Mouse (Mus musculus) embryo, embryonic 10.5 days (tissue): ENCODE data around the gene Ccr10.
"Not testable (repeated sequence)": the region's sequence is repeated elsewhere in the genome, so short reads cannot be mapped to it uniquely, and the experiment has no call there.

Experiments
- DNase-seq: peaks from one replicate; pipeline ENCODE4 v3.0.0-alpha.2; 2015; ENCODE audit warnings: low spot score

Ccr10 gene

DNA sequence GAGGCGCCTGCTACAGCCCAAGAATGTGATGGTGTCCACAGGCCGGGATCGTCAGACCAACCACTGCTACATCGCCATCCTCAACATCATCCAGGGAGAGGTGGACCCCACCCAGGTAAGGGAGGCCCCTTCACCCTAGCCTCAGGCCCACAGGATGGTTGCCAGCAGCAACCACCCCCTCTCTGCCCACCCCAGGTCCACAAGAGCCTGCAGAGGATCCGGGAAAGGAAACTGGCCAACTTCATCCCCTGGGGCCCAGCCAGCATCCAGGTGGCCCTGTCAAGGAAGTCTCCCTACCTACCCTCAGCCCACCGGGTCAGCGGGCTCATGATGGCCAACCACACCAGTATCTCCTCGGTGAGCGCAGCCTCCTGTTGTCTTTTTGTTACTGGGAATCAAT, 50.2 kb downstream of the Ccr10 start:
- not testable (repeated sequence) for DNase-seq

DNA sequence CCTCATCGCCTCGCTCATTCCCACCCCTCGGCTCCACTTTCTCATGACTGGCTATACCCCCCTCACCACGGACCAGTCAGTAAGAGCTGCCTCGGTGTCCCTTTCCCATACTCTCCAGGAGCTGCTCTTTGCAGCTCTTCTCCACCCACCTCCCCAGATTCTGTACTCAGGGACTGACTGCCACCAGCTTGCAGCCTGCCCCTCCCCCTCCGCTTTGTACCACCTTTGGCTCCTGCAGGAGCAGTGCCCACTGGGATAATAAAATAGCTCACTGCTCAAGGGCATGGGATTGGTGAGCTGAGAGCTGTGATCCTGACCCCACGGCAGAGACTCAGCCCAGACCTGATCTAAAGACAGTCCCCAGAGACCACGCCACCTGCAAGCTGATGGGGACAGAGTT, 50.7 kb downstream of the Ccr10 start:
- DNase-seq = not testable (repeated sequence)
